Mouse (Mus musculus): Measurements from ENCODE around the gene Adarb1. TPM values are rescaled to one million over a fixed set of nuclear protein-coding genes. Genes with fewer than 3 reads are reported as not detected.

Adarb1 gene
- polyA plus RNA-seq, 1 experiment = 6.2 TPM

GRCm38 (mm10) chr10:77402463-77402862, 15.6 kb downstream of the Adarb1 start:
- H3K27ac ChIP-seq (ENCODE audit: insufficient read depth, low read depth, low read length) = no peak overlapping the region
- no peak for DNase-seq
- WGBS = 81% methylated on average over 1 of the region's 1 CpGs
- H3K27me3 ChIP-seq (replicated peaks; ENCODE audit: control insufficient read depth, insufficient read depth, low read length) = no peaks in the 10 kb centered on the region
- no peaks in the 10 kb centered on the region for H3K36me3 ChIP-seq (ENCODE audit: control insufficient read depth, insufficient read depth, low read length)
- TF ChIP-seq CTCF (conservative IDR thresholded peaks at IDR 0.05; ENCODE audit: insufficient read depth, insufficient read length, low read depth, low read length) (no peak), POLR2A (IDR thresholded peaks at IDR 0.05; ENCODE audit: low read depth, low read length) (no peak)
- no peak overlapping the region for H3K4me3 ChIP-seq (ENCODE audit: insufficient read depth, low read depth, low read length)
- H3K4me1 ChIP-seq (ENCODE audit: control insufficient read depth, insufficient read depth, low read length) = no peaks in the 10 kb centered on the region; the same call in 1 of the 2 replicates

GRCm38 (mm10) chr10:77401039-77401438, 17.0 kb downstream of the Adarb1 start:
- Histone ChIP-seq H3K4me3 (ENCODE audit: insufficient read depth, low read depth, low read length) (no peak overlapping the region), H3K27ac (ENCODE audit: insufficient read depth, low read depth, low read length) (no peak overlapping the region), H3K36me3 (ENCODE audit: control insufficient read depth, insufficient read depth, low read length) (no peaks in the 10 kb centered on the region), H3K27me3 (replicated peaks; ENCODE audit: control insufficient read depth, insufficient read depth, low read length) (no peaks in the 10 kb centered on the region), H3K4me1 (ENCODE audit: control insufficient read depth, insufficient read depth, low read length) (no peaks in the 10 kb centered on the region; the same call in 1 of the 2 replicates)
- DNase-seq = no peak
- WGBS = 83% methylated on average over 6 of the region's 6 CpGs
- no peak for TF ChIP-seq CTCF (conservative IDR thresholded peaks at IDR 0.05; ENCODE audit: insufficient read depth, insufficient read length, low read depth, low read length)

DNA sequence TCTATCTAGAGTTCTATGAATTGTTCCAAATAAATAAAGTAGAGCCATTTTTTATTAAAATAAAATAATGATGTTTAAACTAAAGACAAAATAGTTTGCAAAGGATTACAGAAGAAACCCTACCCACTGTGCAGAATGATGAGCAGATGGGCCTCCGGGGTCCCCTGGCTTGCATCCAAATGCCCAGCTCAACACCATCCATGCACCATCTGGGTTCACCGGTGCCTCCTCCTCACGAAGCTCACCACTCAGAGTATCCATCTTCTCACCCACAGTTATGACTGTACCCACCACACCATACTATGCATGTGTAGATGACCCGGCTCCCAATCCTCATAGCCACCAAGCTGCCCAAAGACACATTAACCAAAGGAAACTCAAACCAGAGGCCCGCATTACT, 18.1 kb downstream of the Adarb1 start:
- H3K27me3 ChIP-seq (replicated peaks; ENCODE audit: control insufficient read depth, insufficient read depth, low read length) = no peaks in the 10 kb centered on the region
- WGBS = 93% methylated on average over 5 of the region's 5 CpGs
- no peak for DNase-seq
- H3K4me3 ChIP-seq (ENCODE audit: insufficient read depth, low read depth, low read length) = no peak overlapping the region
- H3K4me1 ChIP-seq (ENCODE audit: control insufficient read depth, insufficient read depth, low read length) = no peaks in the 10 kb centered on the region; the same call in 1 of the 2 replicates
- H3K27ac ChIP-seq (ENCODE audit: insufficient read depth, low read depth, low read length) = no peak overlapping the region
- no peaks in the 10 kb centered on the region for H3K36me3 ChIP-seq (ENCODE audit: control insufficient read depth, insufficient read depth, low read length)
- no peak for TF ChIP-seq CTCF (conservative IDR thresholded peaks at IDR 0.05; ENCODE audit: insufficient read depth, insufficient read length, low read depth, low read length)
- TF ChIP-seq POLR2A (IDR thresholded peaks at IDR 0.05; ENCODE audit: low read depth, low read length) = no peak

DNA sequence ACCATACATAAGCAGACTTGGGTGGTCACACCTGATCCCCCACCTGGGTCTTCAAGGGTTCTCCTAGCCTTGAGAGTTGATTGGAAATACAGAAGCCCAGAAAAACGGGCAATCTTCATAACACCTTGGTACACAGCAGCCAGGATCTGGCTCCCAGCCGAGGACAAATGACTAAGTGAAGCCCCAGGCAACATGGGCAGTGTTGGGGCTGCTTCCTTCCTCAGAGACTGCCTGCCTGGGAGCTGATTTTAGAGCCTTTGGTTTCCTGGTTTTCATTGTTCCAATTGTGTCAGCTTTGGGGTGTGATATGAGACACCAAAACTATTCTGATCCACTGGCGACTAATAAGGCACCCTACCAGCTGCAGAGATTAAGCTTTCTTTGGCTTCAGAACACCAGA, 20.0 kb downstream of the Adarb1 start:
- peak; percentile 81 for DNase-seq
- 59% methylated on average over 3 of the region's 3 CpGs for WGBS
- Histone ChIP-seq H3K4me1 (ENCODE audit: control insufficient read depth, insufficient read depth, low read length) (no peaks in the 10 kb centered on the region; the same call in 1 of the 2 replicates), H3K27ac (ENCODE audit: insufficient read depth, low read depth, low read length) (peak overlapping the region; percentile 49), H3K4me3 (ENCODE audit: insufficient read depth, low read depth, low read length) (no peak overlapping the region), H3K27me3 (replicated peaks; ENCODE audit: control insufficient read depth, insufficient read depth, low read length) (no peaks in the 10 kb centered on the region), H3K36me3 (ENCODE audit: control insufficient read depth, insufficient read depth, low read length) (no peaks in the 10 kb centered on the region)
- no peak for TF ChIP-seq POLR2A (IDR thresholded peaks at IDR 0.05; ENCODE audit: low read depth, low read length)
- TF ChIP-seq CTCF (conservative IDR thresholded peaks at IDR 0.05; ENCODE audit: insufficient read depth, insufficient read length, low read depth, low read length) = no peak

DNA sequence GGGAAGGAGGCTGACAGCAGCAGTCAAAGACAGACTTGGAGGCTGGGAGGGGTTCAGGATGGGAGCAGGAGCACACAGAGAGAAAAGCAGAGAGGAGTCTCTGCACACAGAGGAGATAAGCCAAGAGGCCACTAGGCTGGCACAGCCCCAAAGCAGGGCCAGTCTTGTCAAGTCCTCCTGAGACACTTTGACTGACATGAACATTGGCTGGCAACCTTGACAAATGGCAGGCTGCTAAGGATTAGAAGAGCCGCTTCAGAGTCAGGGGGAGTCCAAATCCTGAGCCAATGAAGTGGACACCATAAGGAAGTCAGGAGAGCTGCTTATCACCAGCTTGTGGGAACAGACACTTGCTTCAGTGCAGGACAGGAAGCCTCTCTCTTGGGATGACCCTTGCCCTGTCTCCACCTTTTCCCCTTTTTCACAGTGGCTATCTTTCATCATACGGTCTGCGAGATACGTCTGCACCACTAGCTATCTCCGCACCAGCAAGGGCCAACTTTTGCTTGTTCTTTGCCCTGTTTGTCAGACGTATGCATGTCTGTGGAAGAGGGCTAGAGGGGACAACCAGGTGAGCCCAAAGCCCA, 20.9 kb downstream of the Adarb1 start:
- no peaks in the 10 kb centered on the region for H3K27me3 ChIP-seq (replicated peaks; ENCODE audit: control insufficient read depth, insufficient read depth, low read length)
- no peaks in the 10 kb centered on the region; the same call in 1 of the 2 replicates for H3K4me1 ChIP-seq (ENCODE audit: control insufficient read depth, insufficient read depth, low read length)
- WGBS = 80% methylated on average over 6 of the region's 6 CpGs
- H3K27ac ChIP-seq (ENCODE audit: insufficient read depth, low read depth, low read length) = peak overlapping the region; percentile 49
- no peaks in the 10 kb centered on the region for H3K36me3 ChIP-seq (ENCODE audit: control insufficient read depth, insufficient read depth, low read length)
- H3K4me3 ChIP-seq (ENCODE audit: insufficient read depth, low read depth, low read length) = no peak overlapping the region
- peak; percentile 26 for DNase-seq
- no peak for TF ChIP-seq CTCF (conservative IDR thresholded peaks at IDR 0.05; ENCODE audit: insufficient read depth, insufficient read length, low read depth, low read length)
- no peak for TF ChIP-seq POLR2A (IDR thresholded peaks at IDR 0.05; ENCODE audit: low read depth, low read length)

DNA sequence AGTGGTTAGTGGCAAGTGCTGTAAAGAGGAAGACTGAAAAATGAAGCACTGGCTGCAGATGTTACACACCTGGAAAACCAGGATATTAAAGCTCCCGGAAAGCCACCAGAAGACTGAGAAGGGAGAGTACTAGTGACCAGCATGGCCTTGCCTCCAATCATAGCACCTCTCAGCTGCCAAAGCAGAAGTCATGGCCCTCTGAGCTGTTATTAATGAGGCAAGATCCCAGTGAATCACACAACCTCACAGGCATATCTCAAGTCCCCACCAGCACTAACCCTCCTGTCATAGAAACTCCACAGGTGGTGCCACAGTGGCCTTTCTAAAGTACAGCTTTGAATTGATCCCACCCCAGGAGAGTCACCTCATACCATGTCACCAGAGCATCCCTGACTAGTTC, 22.1 kb downstream of the Adarb1 start:
- no peak for DNase-seq
- Histone ChIP-seq H3K36me3 (ENCODE audit: control insufficient read depth, insufficient read depth, low read length) (no peaks in the 10 kb centered on the region), H3K27ac (ENCODE audit: insufficient read depth, low read depth, low read length) (no peak overlapping the region), H3K4me1 (ENCODE audit: control insufficient read depth, insufficient read depth, low read length) (no peaks in the 10 kb centered on the region; the same call in 1 of the 2 replicates), H3K27me3 (replicated peaks; ENCODE audit: control insufficient read depth, insufficient read depth, low read length) (no peaks in the 10 kb centered on the region), H3K4me3 (ENCODE audit: insufficient read depth, low read depth, low read length) (no peak overlapping the region)
- 97% methylated on average over 1 of the region's 1 CpGs for WGBS
- TF ChIP-seq CTCF (conservative IDR thresholded peaks at IDR 0.05; ENCODE audit: insufficient read depth, insufficient read length, low read depth, low read length) (no peak), POLR2A (IDR thresholded peaks at IDR 0.05; ENCODE audit: low read depth, low read length) (no peak)

DNA sequence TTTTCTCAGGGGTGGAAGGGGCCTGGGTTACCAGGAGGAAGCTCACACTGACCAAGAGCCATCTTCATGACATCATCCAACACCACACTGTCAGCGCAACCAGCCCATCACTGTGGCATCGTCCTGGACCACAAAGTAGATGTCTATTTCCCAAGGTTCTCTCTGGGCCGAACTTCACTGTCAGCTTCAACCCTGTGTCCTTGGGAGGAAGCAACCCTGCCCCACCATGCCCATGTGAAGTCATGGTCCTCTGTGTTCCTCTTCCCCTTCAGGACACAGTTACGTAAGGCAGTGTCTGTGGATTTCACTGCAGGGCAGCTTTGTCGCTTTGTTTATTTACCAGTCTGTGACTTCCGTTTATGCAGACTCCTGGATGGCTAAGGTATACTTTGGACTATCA, 27.0 kb downstream of the Adarb1 start:
- 88% methylated on average over 6 of the region's 6 CpGs for WGBS
- Histone ChIP-seq H3K27me3 (replicated peaks; ENCODE audit: control insufficient read depth, insufficient read depth, low read length) (no peaks in the 10 kb centered on the region), H3K4me3 (ENCODE audit: insufficient read depth, low read depth, low read length) (no peak overlapping the region), H3K36me3 (ENCODE audit: control insufficient read depth, insufficient read depth, low read length) (no peaks in the 10 kb centered on the region), H3K4me1 (ENCODE audit: control insufficient read depth, insufficient read depth, low read length) (no peaks in the 10 kb centered on the region), H3K27ac (ENCODE audit: insufficient read depth, low read depth, low read length) (no peak overlapping the region)
- DNase-seq = no peak
- no peak for TF ChIP-seq CTCF (conservative IDR thresholded peaks at IDR 0.05; ENCODE audit: insufficient read depth, insufficient read length, low read depth, low read length)
- TF ChIP-seq POLR2A (IDR thresholded peaks at IDR 0.05; ENCODE audit: low read depth, low read length) = no peak
